ENCODE assay signal across 9 mouse cellular contexts in the genomic region with DNA sequence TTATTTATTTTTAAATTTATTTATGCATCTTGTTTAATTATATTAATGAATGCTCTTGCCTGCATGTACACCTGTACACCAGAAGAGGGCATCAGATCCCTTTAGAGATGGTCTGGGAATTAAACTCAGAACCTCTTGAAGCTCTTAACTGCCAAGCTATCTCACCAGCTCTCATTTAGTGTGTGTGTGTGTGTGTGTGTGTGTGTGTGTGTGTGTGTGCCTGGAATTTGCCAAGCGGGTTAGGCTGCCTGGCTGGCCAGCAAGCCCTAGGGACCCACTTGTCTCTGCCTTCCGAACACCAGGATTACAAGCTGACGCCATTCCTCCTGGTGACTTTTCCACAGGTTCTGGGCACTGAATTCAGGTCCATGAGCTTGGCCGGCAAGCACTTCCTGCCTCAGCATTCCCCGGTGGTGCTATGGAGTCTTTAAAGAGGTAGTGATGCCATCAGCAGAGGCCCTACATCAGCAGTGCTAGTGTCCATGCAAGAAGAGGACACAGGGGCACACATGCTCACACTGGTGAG. TPM values are rescaled to one million over a fixed set of nuclear protein-coding genes. Genes with fewer than 3 reads are reported as not detected.
DNase-seq lines count a peak whose midpoint lies in the region; ATAC-seq and TF ChIP-seq lines count a peak whose summit lies in the region.
"Had no signal": no experiment of that assay in that cellular context is flagged by ENCODE, and none has a peak within 500 bp of the region (broad histone marks: within the 10 kb centered on the region; RNA-seq: fewer than 3 reads in every experiment).

No protein-coding gene starts in this region.

- TF ChIP-seq CTCF in heart, adult 2 months (IDR thresholded peaks at IDR 0.05), result peak; percentile 77
- TF ChIP-seq CTCF in cortical plate, adult 2 months (IDR thresholded peaks at IDR 0.05; ENCODE audit: extremely low read depth, insufficient read depth, low read length), result peak; percentile 38; the same call in 1 of the 2 replicates

- H3K27ac ChIP-seq in heart, adult 2 months, result no peak overlapping the region
- H3K27ac ChIP-seq in cortical plate, adult 2 months (ENCODE audit: insufficient read depth, low read length), result no peak overlapping the region
- H3K27ac ChIP-seq in heart, embryonic 16.5 days (ENCODE audit: low read length), result no peak overlapping the region
- H3K27ac ChIP-seq in limb, embryonic 14.5 days (replicated peaks; ENCODE audit: low read depth, low read length), result no peak overlapping the region
- H3K27ac ChIP-seq in midbrain, embryonic 16.5 days (ENCODE audit: low read length), result no peak overlapping the region

- H3K4me1 ChIP-seq in heart, adult 2 months (ENCODE audit: control insufficient read depth, insufficient read depth, low read length), result peaks cover 3% of the 10 kb centered on the region
- H3K4me1 ChIP-seq in cortical plate, adult 2 months (ENCODE audit: control insufficient read depth, insufficient read depth, low read length), result no peaks in the 10 kb centered on the region
- H3K4me1 ChIP-seq in heart, embryonic 16.5 days (ENCODE audit: control insufficient read depth, insufficient read depth, low read length), result peaks cover 3% of the 10 kb centered on the region; the same call in 1 of the 2 replicates
- H3K4me1 ChIP-seq in limb, embryonic 14.5 days (ENCODE audit: control insufficient read depth, insufficient read depth, low read length), result 0 out of 2 replicates have a peak, but pooled peaks cover 2% of the 10 kb centered on the region
- H3K4me1 ChIP-seq in midbrain, embryonic 16.5 days (ENCODE audit: control insufficient read depth, insufficient read depth, low read length), result peaks cover 2% of the 10 kb centered on the region; the same call in 1 of the 2 replicates

- H3K9me3 ChIP-seq in heart, embryonic 16.5 days (replicated peaks; ENCODE audit: control insufficient read depth, low read length), result no peaks in the 10 kb centered on the region; the same call in 1 of the 2 replicates
- H3K9me3 ChIP-seq in limb, embryonic 14.5 days (ENCODE audit: control insufficient read depth, low read length), result no peaks in the 10 kb centered on the region
- no peaks in the 10 kb centered on the region for H3K9me3 ChIP-seq in midbrain, embryonic 16.5 days (replicated peaks; ENCODE audit: control insufficient read depth, low read length, poor library complexity, severe bottlenecking)
- H3K9me3 ChIP-seq: G1E had no signal

- H3K79me2 ChIP-seq in heart, adult 2 months (replicated peaks; ENCODE audit: control insufficient read depth, insufficient read depth, low read length), result no peaks in the 10 kb centered on the region

- intact Hi-C loops in heart, adult 2 months (cut with DNase I), result loop anchor here (2.0 kb wide), 1 partner anchor 136 kb away; no protein-coding TSS in a partner anchor
- intact Hi-C loops in heart, postnatal 36 days (cut with DNase I), result no loop called here
- intact Hi-C loops in left cerebral cortex, postnatal 14 days (cut with DNase I), result no loop called here

- no peaks in the 10 kb centered on the region for H3K27me3 ChIP-seq in heart, adult 2 months (ENCODE audit: control insufficient read depth, insufficient read depth, low read length)
- no peaks in the 10 kb centered on the region for H3K27me3 ChIP-seq in heart, embryonic 16.5 days (ENCODE audit: control insufficient read depth, insufficient read depth, low read length)
- no peaks in the 10 kb centered on the region for H3K27me3 ChIP-seq in limb, embryonic 14.5 days (ENCODE audit: control insufficient read depth, insufficient read depth, low read length)
- no peaks in the 10 kb centered on the region for H3K27me3 ChIP-seq in midbrain, embryonic 16.5 days (ENCODE audit: control insufficient read depth, insufficient read depth, low read depth, low read length)

- TF ChIP-seq POLR2A in heart, adult 2 months (IDR thresholded peaks at IDR 0.05; ENCODE audit: insufficient read depth, low read depth, low read length), result no peak
- no peak for TF ChIP-seq POLR2A in cortical plate, adult 2 months (IDR thresholded peaks at IDR 0.05; ENCODE audit: extremely low read depth, insufficient read depth, low read length)
- TF ChIP-seq POLR2A in limb, embryonic 14.5 days (IDR thresholded peaks at IDR 0.05; ENCODE audit: borderline replicate concordance, extremely low read depth, insufficient read depth, insufficient read length), result no peak

- WGBS in heart, adult 2 months, result 31% methylated on average over 5 of the region's 5 CpGs
- WGBS in heart, embryonic 16.5 days, result 30% methylated on average over 5 of the region's 5 CpGs
- WGBS in limb, embryonic 14.5 days, result 35% methylated on average over 5 of the region's 5 CpGs
- WGBS in midbrain, embryonic 16.5 days, result 40% methylated on average over 5 of the region's 5 CpGs

- peak; percentile 65 for ATAC-seq in heart, embryonic 16.5 days (replicated peaks; ENCODE audit: extremely low read depth, insufficient read depth, low FRiP score)
- ATAC-seq in limb, embryonic 14.5 days (ENCODE audit: low FRiP score, low read depth), result peak; percentile 30; the same call in 1 of the 2 replicates
- peak; percentile 72; the same call in 1 of the 2 replicates for ATAC-seq in midbrain, embryonic 16.5 days

- H3K36me3 ChIP-seq in heart, adult 2 months (ENCODE audit: control insufficient read depth, insufficient read depth, low read length), result no peaks in the 10 kb centered on the region
- H3K36me3 ChIP-seq in heart, embryonic 16.5 days (ENCODE audit: control insufficient read depth, insufficient read depth), result no peaks in the 10 kb centered on the region
- H3K36me3 ChIP-seq in limb, embryonic 14.5 days (ENCODE audit: control insufficient read depth, insufficient read depth, low read length), result no peaks in the 10 kb centered on the region
- no peaks in the 10 kb centered on the region for H3K36me3 ChIP-seq in midbrain, embryonic 16.5 days (ENCODE audit: control insufficient read depth, insufficient read depth, low read length)
- H3K36me3 ChIP-seq: G1E had no signal

- no peak overlapping the region for H3K9ac ChIP-seq in heart, adult 2 months (ENCODE audit: low read depth, low read length)
- peak overlapping the region; percentile 35; the same call in 1 of the 2 replicates for H3K9ac ChIP-seq in heart, embryonic 16.5 days (ENCODE audit: low read length)
- H3K9ac ChIP-seq in limb, embryonic 14.5 days (ENCODE audit: low read depth, low read length, severe bottlenecking), result no peak overlapping the region
- H3K9ac ChIP-seq in midbrain, embryonic 16.5 days (ENCODE audit: low read depth, low read length), result no peak overlapping the region

- H3K4me3 ChIP-seq in heart, adult 2 months, result peak overlapping the region; percentile 41
- no peak overlapping the region; the same call in 1 of the 2 replicates for H3K4me3 ChIP-seq in cortical plate, adult 2 months (ENCODE audit: insufficient read depth, low read length)
- peak overlapping the region; percentile 50 for H3K4me3 ChIP-seq in heart, embryonic 16.5 days (ENCODE audit: low read length)
- peak overlapping the region; percentile 27 for H3K4me3 ChIP-seq in limb, embryonic 14.5 days (replicated peaks; ENCODE audit: low read length)
- H3K4me3 ChIP-seq in midbrain, embryonic 16.5 days (ENCODE audit: low read depth, low read length), result peak overlapping the region; percentile 33

- TF ChIP-seq EP300 in heart, adult 2 months (IDR thresholded peaks at IDR 0.05; ENCODE audit: insufficient read depth, low read depth, low read length), result no peak

- peak overlapping the region; percentile 93 for H3K4me2 ChIP-seq in heart, embryonic 16.5 days (ENCODE audit: low read depth, low read length)
- peak overlapping the region; percentile 61 for H3K4me2 ChIP-seq in limb, embryonic 14.5 days (replicated peaks; ENCODE audit: low read depth, low read length, severe bottlenecking)
- peak overlapping the region; percentile 73 for H3K4me2 ChIP-seq in midbrain, embryonic 16.5 days (ENCODE audit: low read length)

- DNase-seq in heart, adult 2 months, result peak in 1 of 2 experiments; percentile 18
- no peak for DNase-seq in heart, postnatal 36 days
- DNase-seq in limb, embryonic 14.5 days (ENCODE audit: low spot score), result no peak
- no peak for DNase-seq in left cerebral cortex, postnatal 14 days (ENCODE audit: low spot score in 2 of 2)
- DNase-seq in frontal cortex, postnatal 25 days (ENCODE audit: low spot score in 2 of 2), result no peak

RNA-seq across cellular contexts. Expression of a gene that starts 8.4 kb away (rescaled TPM):
- 10 to 100 TPM; 22.3 to 24.0 TPM for total RNA-seq in heart, adult 2 months (2021)
- polyA plus RNA-seq in heart, adult 2 months (2012; rRNA removed), result 13.9 and 14.8 TPM in 2 replicates
- 10 to 100 TPM; 25.0 to 26.6 TPM for total RNA-seq in heart, postnatal 36 days (2021)
- 24.1 and 24.2 TPM in 2 replicates for polyA plus RNA-seq in cortical plate, adult 2 months (2012; rRNA removed)
- polyA plus RNA-seq in heart, embryonic 16.5 days (2015; fragmentation: Nextera tagmentation; extraction: Ambion mirVana), result 32.4 and 35.8 TPM in 2 replicates
- polyA plus RNA-seq in limb, embryonic 14.5 days (2012; rRNA removed), result 14.5 and 17.7 TPM in 2 replicates
- polyA plus RNA-seq in limb, embryonic 14.5 days (2014; fragmentation: Nextera tagmentation; extraction: Ambion mirVana), result 31.1 and 31.7 TPM in 2 replicates
- polyA plus RNA-seq in midbrain, embryonic 16.5 days (2015; fragmentation: Nextera tagmentation; extraction: Ambion mirVana), result 54.3 and 60.7 TPM in 2 replicates
- total RNA-seq in left cerebral cortex, postnatal 14 days (2021), result 10 to 100 TPM; 21.5 to 21.9 TPM

RNA-seq across cellular contexts. Expression of a gene that starts 20.7 kb away (rescaled TPM):
- 10 to 100 TPM; 66.6 to 67.4 TPM for total RNA-seq in heart, adult 2 months (2021)
- polyA plus RNA-seq in heart, adult 2 months (2012; rRNA removed), result 21.7 and 25.2 TPM in 2 replicates
- 10 to 100 TPM; 62.0 to 76.3 TPM for total RNA-seq in heart, postnatal 36 days (2021)
- 78.4 TPM in 2 replicates for polyA plus RNA-seq in cortical plate, adult 2 months (2012; rRNA removed)
- 13.7 and 14.5 TPM in 2 replicates for polyA plus RNA-seq in heart, embryonic 16.5 days (2015; fragmentation: Nextera tagmentation; extraction: Ambion mirVana)
- polyA plus RNA-seq in limb, embryonic 14.5 days (2012; rRNA removed), result 273 and 297 TPM in 2 replicates
- polyA plus RNA-seq in limb, embryonic 14.5 days (2014; fragmentation: Nextera tagmentation; extraction: Ambion mirVana), result 55.3 and 57.5 TPM in 2 replicates
- 42.9 and 46.5 TPM in 2 replicates for polyA plus RNA-seq in midbrain, embryonic 16.5 days (2015; fragmentation: Nextera tagmentation; extraction: Ambion mirVana)
- total RNA-seq in left cerebral cortex, postnatal 14 days (2021), result 100 to 1,000 TPM; 125 to 136 TPM

RNA-seq across cellular contexts. Expression of a gene that starts 35.7 kb away (rescaled TPM):
- total RNA-seq in heart, adult 2 months (2021), result 1 to 10 TPM; 2.1 to 2.7 TPM
- 4.3 and 6.7 TPM in 2 replicates for polyA plus RNA-seq in heart, adult 2 months (2012; rRNA removed)
- 1 to 10 TPM; 1.7 to 2.5 TPM for total RNA-seq in heart, postnatal 36 days (2021)
- polyA plus RNA-seq in cortical plate, adult 2 months (2012; rRNA removed), result 24.8 and 28.1 TPM in 2 replicates
- 8.5 and 9.6 TPM in 2 replicates for polyA plus RNA-seq in heart, embryonic 16.5 days (2015; fragmentation: Nextera tagmentation; extraction: Ambion mirVana)
- polyA plus RNA-seq in limb, embryonic 14.5 days (2012; rRNA removed), result 3.7 and 5.2 TPM in 2 replicates
- 3.0 and 3.3 TPM in 2 replicates for polyA plus RNA-seq in limb, embryonic 14.5 days (2014; fragmentation: Nextera tagmentation; extraction: Ambion mirVana)
- polyA plus RNA-seq in midbrain, embryonic 16.5 days (2015; fragmentation: Nextera tagmentation; extraction: Ambion mirVana), result 13.9 and 15.0 TPM in 2 replicates
- 10 to 100 TPM; 28.0 to 30.2 TPM for total RNA-seq in left cerebral cortex, postnatal 14 days (2021)
- polyA plus RNA-seq: G1E had no signal
